Mouse (Mus musculus): ENCODE data around the gene Tmem91.

Gene Tmem91

DNA sequence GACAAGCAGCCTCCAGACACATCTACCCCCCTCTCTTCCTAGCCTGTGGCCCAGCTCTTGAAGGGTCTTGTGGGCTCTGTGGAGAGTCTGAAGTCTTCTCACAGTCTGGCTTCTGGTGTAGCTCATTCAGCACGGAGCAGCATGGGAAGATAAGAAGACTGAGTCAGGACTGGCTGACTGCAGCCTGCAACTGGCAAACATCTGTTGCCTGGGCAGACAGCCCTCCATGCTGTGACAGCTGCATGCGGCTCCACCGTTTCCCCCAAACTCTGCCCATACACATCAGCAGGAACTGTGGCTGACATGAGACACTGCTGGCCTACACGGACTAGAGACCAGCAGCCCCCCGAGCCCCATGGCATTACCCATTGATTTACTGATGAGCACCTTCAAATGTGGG is 50.1 kb downstream of the Tmem91 start:
- no peak for DNase-seq

DNA sequence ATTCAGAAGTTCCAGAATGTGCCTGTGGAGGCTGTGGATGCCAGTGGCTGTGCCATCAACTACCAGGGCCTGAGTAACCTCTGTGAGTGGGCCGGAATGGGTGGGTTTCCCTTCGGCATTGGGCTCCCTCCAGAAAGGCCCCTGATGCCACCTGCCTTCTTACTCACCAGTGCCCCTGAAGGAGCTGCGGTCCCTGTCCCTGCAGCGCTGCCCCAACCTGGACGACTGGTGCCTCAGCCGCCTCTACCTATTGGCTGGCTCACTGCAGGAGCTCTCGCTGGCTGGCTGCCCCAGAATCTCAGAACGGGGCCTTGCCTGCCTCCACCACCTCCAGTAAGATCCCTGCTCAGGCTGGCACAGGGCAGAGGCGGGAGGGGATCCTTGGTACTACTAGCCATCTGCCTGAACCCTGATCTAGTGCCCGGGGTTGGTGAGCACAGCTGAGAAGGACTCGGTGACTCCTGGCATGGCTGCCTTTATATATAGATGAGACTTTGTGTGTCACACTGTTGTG is 51.1 kb downstream of the Tmem91 start:
- no peak for DNase-seq

DNA sequence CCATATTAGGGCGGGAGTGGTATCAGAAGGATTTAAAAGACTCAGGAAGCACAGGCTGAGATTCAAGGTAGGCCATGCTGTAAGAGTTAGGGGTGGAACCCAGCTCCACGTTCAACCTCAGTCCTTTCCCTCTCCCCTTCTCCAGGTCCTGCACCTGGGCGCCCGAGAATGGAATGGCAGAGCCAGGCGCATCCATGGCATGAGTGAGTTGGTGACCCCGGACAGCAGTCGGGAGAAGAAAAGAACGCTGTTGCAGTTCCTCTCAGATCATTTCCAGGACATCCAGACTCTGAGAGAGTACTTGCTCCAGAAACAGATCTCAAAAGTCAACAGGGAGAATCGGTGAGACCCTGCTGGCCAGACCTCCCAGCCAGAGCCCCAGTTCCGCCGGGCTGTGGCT is 54.2 kb downstream of the Tmem91 start:
- DNase-seq = no peak

DNA sequence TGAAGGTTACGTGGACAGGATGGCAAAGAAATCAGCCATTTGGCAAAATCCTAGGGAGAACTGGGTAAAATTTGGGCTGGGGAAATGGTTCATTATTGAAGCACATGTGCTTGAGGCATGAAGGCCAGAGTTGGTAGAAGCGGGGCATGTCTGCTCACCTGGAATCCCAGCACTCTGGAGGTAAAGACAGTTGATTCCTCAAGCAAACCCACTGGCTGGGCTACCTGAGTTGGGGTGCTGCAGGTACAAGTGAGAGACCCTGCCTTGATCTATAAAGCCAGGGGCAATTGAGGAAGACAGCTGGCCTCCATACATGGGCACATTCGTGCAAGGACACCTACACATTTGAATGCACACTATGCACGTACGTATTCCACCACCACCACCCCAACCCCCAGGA is 54.9 kb downstream of the Tmem91 start:
- DNase-seq = peak in 1 of 2 experiments; percentile 2

DNA sequence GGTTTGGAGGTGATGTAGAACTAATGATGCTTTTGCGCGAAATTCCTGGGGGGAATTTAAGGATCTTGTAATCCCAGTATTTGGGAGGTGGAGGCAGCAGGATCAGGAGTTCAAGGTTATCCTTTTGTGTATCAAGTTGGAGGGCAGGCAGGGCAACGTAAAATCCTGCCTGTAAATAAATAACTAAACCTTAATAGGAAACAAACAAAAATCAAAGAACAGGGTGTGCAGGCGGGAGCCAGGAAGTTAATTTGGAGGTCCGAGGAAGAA is 55.3 kb downstream of the Tmem91 start:
- DNase-seq = peak in 1 of 2 experiments; percentile 17
